Mouse (Mus musculus) MEL (cell line): ENCODE measurements around the gene Cux1. TPM values are rescaled to one million over a fixed set of nuclear protein-coding genes. Genes with fewer than 3 reads are reported as not detected.

Source experiments
- DNase-seq: peaks from one replicate; pipeline ENCODE4 v3.0.0; 2011; ENCODE audit warnings: low read depth, low spot score
- H3K27ac ChIP-seq: 2 replicates; pipeline ENCODE4 v1.5.1; 2012; ENCODE audit warnings: low read depth, mild to moderate bottlenecking, control low read depth, low read length, moderate library complexity; ENCODE audit not compliant: control insufficient read depth
- H3K27me3 ChIP-seq, 2 experiments: fragments of 150-350 bp in 1 of 2; sonication (generic) in 1 of 2; 2 replicates each; pipeline ENCODE4 v1.6.1; 2012; ENCODE audit warnings: low read length in 2 of 2, mild to moderate bottlenecking in 2 of 2, improper control_type of control experiment in 1 of 2, moderate library complexity in 1 of 2; ENCODE audit not compliant: insufficient read depth in 2 of 2, control insufficient read depth in 1 of 2
- H3K36me3 ChIP-seq, 2 experiments: 2 replicates each; pipeline ENCODE4 v1.6.1; 2012 to 2014; ENCODE audit warnings: low read length in 2 of 2, improper control_type of control experiment in 1 of 2, inconsistent platforms in 1 of 2, mild to moderate bottlenecking in 1 of 2; ENCODE audit not compliant: insufficient read depth in 2 of 2, control insufficient read depth in 1 of 2
- H3K4me1 ChIP-seq, 2 experiments: fragments of 150-350 bp in 1 of 2; sonication (generic) in 1 of 2; 2 replicates each; pipeline ENCODE4 v1.6.1; 2012; ENCODE audit warnings: low read length in 2 of 2, improper control_type of control experiment in 1 of 2, mild to moderate bottlenecking in 1 of 2; ENCODE audit not compliant: insufficient read depth in 2 of 2, control insufficient read depth in 1 of 2
- H3K4me3 ChIP-seq, 2 experiments: fragments of 150-350 bp in 1 of 2; sonication (generic) in 1 of 2; 2 replicates each; pipeline ENCODE4 v1.5.1; 2012; ENCODE audit warnings: low read depth in 2 of 2, low read length in 2 of 2, mild to moderate bottlenecking in 2 of 2, moderate library complexity in 2 of 2, control low read depth in 1 of 2, improper control_type of control experiment in 1 of 2; ENCODE audit not compliant: control insufficient read depth in 1 of 2, insufficient read depth in 1 of 2
- H3K79me2 ChIP-seq: 2 replicates; pipeline ENCODE4 v1.6.1; 2012; ENCODE audit warnings: mild to moderate bottlenecking, low read length, moderate library complexity; ENCODE audit not compliant: control insufficient read depth, poor library complexity, insufficient read depth
- H3K9ac ChIP-seq: 2 replicates; pipeline ENCODE4 v1.6.1; 2012; ENCODE audit warnings: low read depth, mild to moderate bottlenecking, control low read depth, low read length, moderate library complexity; ENCODE audit not compliant: control insufficient read depth, poor library complexity, severe bottlenecking
- H3K9me3 ChIP-seq: fragments of 150-350 bp; sonication (generic); replicated peaks from 2 replicates; pipeline ENCODE4 v1.6.1; 2012; ENCODE audit warnings: mild to moderate bottlenecking, low read length, improper control_type of control experiment, moderate library complexity; ENCODE audit not compliant: insufficient read depth
- BHLHE40 ChIP-seq: IDR thresholded peaks from 2 replicates; pipeline ENCODE4 v1.6.1; 2012; ENCODE audit warnings: low read depth, mild to moderate bottlenecking, inconsistent platforms, low read length, improper control_type of control experiment, borderline replicate concordance
- CHD2 ChIP-seq: IDR thresholded peaks from 2 replicates; pipeline ENCODE4 v1.6.1; 2011; ENCODE audit warnings: low read length, improper control_type of control experiment
- CTCF ChIP-seq, 3 experiments: IDR thresholded peaks in 2 of 3; conservative IDR thresholded peaks in 1 of 3; 2 replicates each; pipeline ENCODE4 v1.5.1; 2011 to 2012; ENCODE audit warnings: low read length in 3 of 3, low read depth in 2 of 3, mild to moderate bottlenecking in 2 of 3, improper control_type of control experiment in 1 of 3, inconsistent platforms in 1 of 3, mixed read lengths in 1 of 3, moderate library complexity in 1 of 3; ENCODE audit not compliant: control insufficient read depth in 1 of 3, insufficient read depth in 1 of 3, poor library complexity in 1 of 3, severe bottlenecking in 1 of 3
- E2F4 ChIP-seq: IDR thresholded peaks from 2 replicates; pipeline ENCODE4 v1.6.1; 2011; ENCODE audit warnings: low read depth, low read length, improper control_type of control experiment, borderline replicate concordance
- EP300 ChIP-seq, 2 experiments: IDR thresholded peaks; 2 replicates each; pipeline ENCODE4 v1.6.1; 2011; ENCODE audit warnings: improper control_type of control experiment in 2 of 2, low read length in 2 of 2, low read depth in 1 of 2, mild to moderate bottlenecking in 1 of 2
- ETS1 ChIP-seq: IDR thresholded peaks from 2 replicates; pipeline ENCODE4 v1.6.1; 2012; ENCODE audit warnings: low read depth, mild to moderate bottlenecking, inconsistent platforms, low read length, improper control_type of control experiment, moderate library complexity
- GABPA ChIP-seq: IDR thresholded peaks from 2 replicates; pipeline ENCODE4 v1.6.1; 2012; ENCODE audit warnings: low read depth, mild to moderate bottlenecking, inconsistent platforms, low read length, improper control_type of control experiment, moderate library complexity
- GATA1 ChIP-seq: IDR thresholded peaks from 2 replicates; pipeline ENCODE4 v1.6.1; 2011; ENCODE audit warnings: low read depth, low read length, improper control_type of control experiment
- JUND ChIP-seq: IDR thresholded peaks from 2 replicates; pipeline ENCODE4 v1.6.1; 2011; ENCODE audit warnings: low read depth, mild to moderate bottlenecking, improper control_type of control experiment, low read length
- MAFK ChIP-seq: IDR thresholded peaks from 2 replicates; pipeline ENCODE4 v1.6.1; 2011; ENCODE audit warnings: low read depth, mild to moderate bottlenecking, low read length, improper control_type of control experiment, borderline replicate concordance
- MAX ChIP-seq: IDR thresholded peaks from 2 replicates; pipeline ENCODE4 v1.6.1; 2011; ENCODE audit warnings: low read length, improper control_type of control experiment
- MAZ ChIP-seq: IDR thresholded peaks from 2 replicates; pipeline ENCODE4 v1.6.1; 2012; ENCODE audit warnings: low read depth, mild to moderate bottlenecking, inconsistent platforms, low read length, improper control_type of control experiment
- MEF2A ChIP-seq: IDR thresholded peaks from 2 replicates; pipeline ENCODE4 v1.6.1; 2014; ENCODE audit warnings: low read depth, mild to moderate bottlenecking, inconsistent platforms, low read length, improper control_type of control experiment; ENCODE audit not compliant: poor library complexity, insufficient replicate concordance, severe bottlenecking; ENCODE audit errors: extremely low read depth
- MXI1 ChIP-seq: IDR thresholded peaks from 2 replicates; pipeline ENCODE4 v1.6.1; 2011; ENCODE audit warnings: mild to moderate bottlenecking, low read depth, low read length, improper control_type of control experiment
- MYB ChIP-seq: IDR thresholded peaks from 2 replicates; pipeline ENCODE4 v1.6.1; 2011; ENCODE audit warnings: mild to moderate bottlenecking, low read depth, low read length, improper control_type of control experiment
- MYC ChIP-seq: IDR thresholded peaks from 2 replicates; pipeline ENCODE4 v1.6.1; 2011; ENCODE audit warnings: low read depth, mild to moderate bottlenecking, low read length, improper control_type of control experiment, moderate library complexity
- NELFE ChIP-seq: IDR thresholded peaks from 2 replicates; pipeline ENCODE4 v1.6.1; 2011; ENCODE audit warnings: low read depth, low read length, improper control_type of control experiment
- NRF1 ChIP-seq: IDR thresholded peaks from 2 replicates; pipeline ENCODE4 v1.6.1; 2014; ENCODE audit warnings: low read depth, mild to moderate bottlenecking, inconsistent platforms, low read length, improper control_type of control experiment, moderate library complexity; ENCODE audit not compliant: poor library complexity, insufficient read depth, severe bottlenecking
- POLR2AphosphoS2 ChIP-seq: IDR thresholded peaks from 2 replicates; pipeline ENCODE4 v1.6.1; 2011; ENCODE audit warnings: low read length, improper control_type of control experiment
- RAD21 ChIP-seq: IDR thresholded peaks from 2 replicates; pipeline ENCODE4 v1.6.1; 2011; ENCODE audit warnings: mild to moderate bottlenecking, low read depth, low read length, improper control_type of control experiment
- RCOR1 ChIP-seq: IDR thresholded peaks from 2 replicates; pipeline ENCODE4 v1.6.1; 2012; ENCODE audit warnings: low read depth, mild to moderate bottlenecking, inconsistent platforms, low read length, improper control_type of control experiment
- SIN3A ChIP-seq: IDR thresholded peaks from 2 replicates; pipeline ENCODE4 v1.6.1; 2012; ENCODE audit warnings: low read length, improper control_type of control experiment, inconsistent platforms
- SMC3 ChIP-seq: IDR thresholded peaks from 2 replicates; pipeline ENCODE4 v1.6.1; 2011; ENCODE audit warnings: low read depth, low read length, improper control_type of control experiment
- TAL1 ChIP-seq: IDR thresholded peaks from 2 replicates; pipeline ENCODE4 v1.6.1; 2012; ENCODE audit warnings: mild to moderate bottlenecking, inconsistent platforms, low read length, moderate library complexity, mixed read lengths
- TBP ChIP-seq: IDR thresholded peaks from 2 replicates; pipeline ENCODE4 v1.8.0; 2011; ENCODE audit warnings: low read depth, low read length, improper control_type of control experiment
- TCF12 ChIP-seq: IDR thresholded peaks from 2 replicates; pipeline ENCODE4 v1.6.1; 2014; ENCODE audit warnings: low read depth, mild to moderate bottlenecking, inconsistent platforms, low read length, improper control_type of control experiment, moderate library complexity
- USF2 ChIP-seq, 2 experiments: IDR thresholded peaks; 2 replicates each; pipeline ENCODE4 v1.6.1; 2011 to 2012; ENCODE audit warnings: improper control_type of control experiment in 2 of 2, low read length in 2 of 2, borderline replicate concordance in 1 of 2, inconsistent platforms in 1 of 2, low read depth in 1 of 2, mild to moderate bottlenecking in 1 of 2; ENCODE audit not compliant: insufficient read depth in 1 of 2
- ZC3H11A ChIP-seq: IDR thresholded peaks from 2 replicates; pipeline ENCODE4 v1.6.1; 2012; ENCODE audit warnings: low read depth, mild to moderate bottlenecking, inconsistent platforms, low read length, improper control_type of control experiment
- ZKSCAN1 ChIP-seq: IDR thresholded peaks from 2 replicates; pipeline ENCODE4 v1.6.1; 2012; ENCODE audit warnings: low read depth, mild to moderate bottlenecking, inconsistent platforms, low read length, improper control_type of control experiment, moderate library complexity
- ZMIZ1 ChIP-seq: IDR thresholded peaks from 2 replicates; pipeline ENCODE4 v1.6.1; 2012; ENCODE audit warnings: low read depth, mild to moderate bottlenecking, inconsistent platforms, low read length, improper control_type of control experiment, moderate library complexity
- ZNF384 ChIP-seq: IDR thresholded peaks from 2 replicates; pipeline ENCODE4 v1.6.1; 2012; ENCODE audit warnings: low read depth, mild to moderate bottlenecking, inconsistent platforms, low read length, improper control_type of control experiment
- polyA plus RNA-seq, 2 experiments: library from polyadenylated mRNA; stranded (reverse) in 1 of 2; unstranded in 1 of 2; fragments of >175 nt in 1 of 2; fragments of >200 nt in 1 of 2; gene quantifications; 2 replicates each; pipeline versions ENCODE4 v1.2.1 to v1.2.4; 2012; ENCODE audit warnings: low replicate concordance in 2 of 2, low read depth in 1 of 2; ENCODE audit not compliant: insufficient read length in 2 of 2, insufficient read depth in 1 of 2, missing spikeins in 1 of 2
- total RNA-seq: library from RNA; depleted of rRNA; stranded (reverse); fragments of 300-350 nt; gene quantifications from 2 replicates; pipeline ENCODE4 v1.2.3, GENCODE M21; 2012

Cux1 gene
- total and polyA plus RNA-seq, 3 experiments, result 71.1 to 104 TPM; not detected in 1

GRCm38 (mm10) chr5:136414479-136414878 is 152.8 kb downstream of the Cux1 start:
- Histone ChIP-seq H3K4me3 (no peak overlapping the region), H3K27ac (no peak overlapping the region), H3K79me2 (peaks cover 13% of the 10 kb centered on the region), H3K36me3 (peaks cover 12 to 33% of the 10 kb centered on the region in 2 experiments), H3K9ac (no peak overlapping the region), H3K4me1 (peaks cover 25 to 34% of the 10 kb centered on the region in 2 experiments), H3K9me3 (no peaks in the 10 kb centered on the region), H3K27me3 (no peaks in the 10 kb centered on the region)
- TF ChIP-seq RCOR1 (no peak), TAL1 (no peak), ETS1 (no peak), TCF12 (no peak), NELFE (no peak), ZC3H11A (no peak)
- DNase-seq, result no peak

GRCm38 (mm10) chr5:136410681-136411181 is 156.6 kb downstream of the Cux1 start:
- DNase-seq, result peak; percentile 79
- H3K4me3 ChIP-seq, result no peak overlapping the region
- peak overlapping the region; percentile 63 for H3K27ac ChIP-seq
- H3K27me3 ChIP-seq, result no peaks in the 10 kb centered on the region
- no peak overlapping the region for H3K9ac ChIP-seq
- no peaks in the 10 kb centered on the region for H3K9me3 ChIP-seq
- peaks cover 10% of the 10 kb centered on the region for H3K79me2 ChIP-seq
- peaks cover 25 to 34% of the 10 kb centered on the region in 2 experiments for H3K4me1 ChIP-seq
- peaks cover 17 to 33% of the 10 kb centered on the region in 2 experiments for H3K36me3 ChIP-seq
- TF ChIP-seq CTCF (IDR thresholded peaks at IDR 0.05 in 2 of 3, conservative IDR thresholded peaks at IDR 0.05 in 1 of 3; ENCODE audit: control insufficient read depth in 1 of 3, insufficient read depth in 1 of 3, low read depth in 2 of 3, low read length in 3 of 3, poor library complexity in 1 of 3, severe bottlenecking in 1 of 3) (no peak), MXI1 (peak; percentile 73; the same call in 1 of the 2 replicates), MYB (peak; percentile 93), USF2 (IDR thresholded peaks at IDR 0.05; ENCODE audit: borderline replicate concordance in 1 of 2, insufficient read depth in 1 of 2, low read depth in 1 of 2, low read length in 2 of 2) (no peak), MAZ (0 out of 2 replicates have a peak, but pooled peaks have one; percentile 48), JUND (no peak), EP300 (IDR thresholded peaks at IDR 0.05; ENCODE audit: low read depth in 1 of 2, low read length in 2 of 2) (peak; percentile 90 to 94), SMC3 (no peak), NELFE (no peak), ZMIZ1 (no peak), MAFK (0 out of 2 replicates have a peak, but pooled peaks have one; percentile 50), ETS1 (peak; percentile 83), RAD21 (no peak), MYC (no peak; the same call in 1 of the 2 replicates), ZKSCAN1 (no peak), GATA1 (peak; percentile 89), TCF12 (peak; percentile 89), CHD2 (no peak), E2F4 (no peak), MEF2A (peak; percentile 97), ZC3H11A (no peak), ZNF384 (0 out of 2 replicates have a peak, but pooled peaks have one; percentile 18), MAX (peak; percentile 51; the same call in 1 of the 2 replicates), POLR2AphosphoS2 (0 out of 2 replicates have a peak, but pooled peaks have one; percentile 25), BHLHE40 (peak; percentile 73), TBP (0 out of 2 replicates have a peak, but pooled peaks have one; percentile 20), NRF1 (no peak), GABPA (0 out of 2 replicates have a peak, but pooled peaks have one; percentile 13), SIN3A (peak; percentile 80)
